Mouse (Mus musculus): ENCODE results near the gene Eva1b. TPM values are rescaled to one million over a fixed set of nuclear protein-coding genes. Genes with fewer than 3 reads are reported as not detected.

Eva1b gene
- total RNA-seq (2022), result 10 to 100 TPM in 1 of 4 experiments, 1 to 10 TPM in 3; 7.3 to 12.4 (median 9.0) TPM

- DNase-seq (ENCODE audit: low spot score), result peak; percentile 53
These were observed at the start of gene Eva1b for GRCm38 (mm10) chr4:126147533-126148160. Eva1b (plus strand) TSS chr4:126147744.

GRCm38 (mm10) chr4:126099365-126099764 lies 48.2 kb upstream of the Eva1b start:
- DNase-seq (ENCODE audit: low spot score), result no peak

- no peak for DNase-seq (ENCODE audit: low spot score)
These were observed 46.8 kb upstream of the Eva1b start for GRCm38 (mm10) chr4:126100764-126101163.

- DNase-seq (ENCODE audit: low spot score), result no peak
These were observed 45.3 kb upstream of the Eva1b start for GRCm38 (mm10) chr4:126102061-126102841.

- DNase-seq (ENCODE audit: low spot score), result peak; percentile 91
These were observed 44.4 kb upstream of the Eva1b start for GRCm38 (mm10) chr4:126103057-126103581.

- DNase-seq (ENCODE audit: low spot score), result peak; percentile 97
These were observed 43.9 kb upstream of the Eva1b start, which contains the start of gene Stk40 for GRCm38 (mm10) chr4:126103590-126104068. Stk40 (plus strand) TSS chr4:126103957.

- DNase-seq (ENCODE audit: low spot score), result no peak
These were observed 43.1 kb upstream of the Eva1b start for GRCm38 (mm10) chr4:126104261-126105075.

GRCm38 (mm10) chr4:126105131-126105783 lies 42.3 kb upstream of the Eva1b start:
- no peak for DNase-seq (ENCODE audit: low spot score)

- DNase-seq (ENCODE audit: low spot score), result no peak
These were observed 39.3 kb upstream of the Eva1b start for GRCm38 (mm10) chr4:126108061-126108740.

- no peak for DNase-seq (ENCODE audit: low spot score)
These were observed 37.8 kb upstream of the Eva1b start for GRCm38 (mm10) chr4:126109613-126110373.

- peak; percentile 92 for DNase-seq (ENCODE audit: low spot score)
These were observed 37.0 kb upstream of the Eva1b start for GRCm38 (mm10) chr4:126110374-126111152.

GRCm38 (mm10) chr4:126111153-126111549 lies 36.4 kb upstream of the Eva1b start:
- DNase-seq (ENCODE audit: low spot score), result no peak

GRCm38 (mm10) chr4:126113243-126113642 lies 34.3 kb upstream of the Eva1b start:
- DNase-seq (ENCODE audit: low spot score), result no peak

- DNase-seq (ENCODE audit: low spot score), result peak; percentile 47
These were observed 33.6 kb upstream of the Eva1b start for GRCm38 (mm10) chr4:126113943-126114342.

GRCm38 (mm10) chr4:126115411-126115810 lies 32.1 kb upstream of the Eva1b start:
- DNase-seq (ENCODE audit: low spot score), result no peak

GRCm38 (mm10) chr4:126115871-126116521 lies 31.5 kb upstream of the Eva1b start:
- DNase-seq (ENCODE audit: low spot score), result no peak

- no peak for DNase-seq (ENCODE audit: low spot score)
These were observed 30.4 kb upstream of the Eva1b start for GRCm38 (mm10) chr4:126117116-126117515.

- DNase-seq (ENCODE audit: low spot score), result no peak
These were observed 28.9 kb upstream of the Eva1b start for GRCm38 (mm10) chr4:126118651-126119050.

Data from heart, adult 8-10 months (tissue).